Mouse (Mus musculus) gastrocnemius, postnatal 4 days (tissue): ENCODE results near the gene Sgcb. TPM values are rescaled to one million over a fixed set of nuclear protein-coding genes. Genes with fewer than 3 reads are reported as not detected.
A peak's percentile ranks its signal among the peaks of the same experiment; 100 is the strongest.

ENCODE experiments used
- DNase-seq, 2 experiments: peaks; one replicate each; pipeline ENCODE4 v3.0.0; 2021 to 2022; ENCODE audit warnings: low spot score in 2 of 2, mixed read lengths in 2 of 2
- long read RNA-seq, 2 experiments: library from polyadenylated mRNA; stranded (forward); transcript quantifications; one replicate each; pipeline ENCODE4 v2.0.0; 2021
- total RNA-seq, 2 experiments: library from RNA; stranded (reverse); gene quantifications; 2 replicates each; pipeline ENCODE4 v1.2.3; 2021

Sgcb gene
- total RNA-seq, result 100 to 1,000 TPM; 107 to 109 TPM
- long read RNA-seq, experiment 1, transcript Sgcb-201 (6 exons, 3,786 nt), result major isoform, 239 of 295 reads
- long read RNA-seq, experiment 1, partial matches to known transcripts, result 13 of 295 reads
- long read RNA-seq, experiment 1, other reads (novel, unspliced or antisense), result 43 of 295 reads
- long read RNA-seq, experiment 2, transcript Sgcb-201 (6 exons, 3,786 nt), result major isoform, 258 of 310 reads
- long read RNA-seq, experiment 2, partial matches to known transcripts, result 18 of 310 reads
- long read RNA-seq, experiment 2, other reads (novel, unspliced or antisense), result 34 of 310 reads

DNA sequence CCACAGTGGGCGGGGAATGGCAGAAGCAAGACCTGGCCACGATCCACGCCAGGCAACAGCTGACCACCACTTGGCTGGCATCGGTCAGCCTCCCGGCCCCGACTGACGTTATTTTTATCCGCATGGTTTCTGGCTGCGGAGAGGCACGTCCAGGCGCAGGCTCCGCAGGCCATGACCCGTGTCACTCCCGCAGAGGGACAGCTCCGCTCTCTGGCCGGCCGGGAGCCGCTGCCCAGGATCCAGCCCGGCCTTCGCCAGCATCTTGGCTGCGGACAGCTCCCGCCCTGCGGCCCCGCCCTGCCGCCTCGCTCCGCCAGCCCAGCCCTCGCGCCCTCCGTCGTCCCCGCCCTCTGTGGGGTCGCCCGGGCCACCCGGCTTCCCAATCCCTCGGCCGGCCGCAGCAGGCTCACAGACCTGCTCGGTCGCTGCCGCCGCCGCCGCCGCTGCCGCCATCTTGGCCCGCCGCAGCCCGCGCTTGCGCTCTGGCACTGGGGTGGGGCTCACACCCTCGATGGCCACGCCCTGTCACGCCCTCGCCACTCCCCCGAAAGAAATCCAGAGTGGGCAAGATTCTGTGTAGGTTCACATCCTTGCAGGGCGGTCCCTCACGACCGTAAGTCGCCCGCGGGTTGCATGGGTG, at the start of gene Sgcb:
Gene Sgcb (minus strand): TSS at position 530 of the 640 bp plus-strand sequence.
- peak; percentile 77 to 88 for DNase-seq

DNA sequence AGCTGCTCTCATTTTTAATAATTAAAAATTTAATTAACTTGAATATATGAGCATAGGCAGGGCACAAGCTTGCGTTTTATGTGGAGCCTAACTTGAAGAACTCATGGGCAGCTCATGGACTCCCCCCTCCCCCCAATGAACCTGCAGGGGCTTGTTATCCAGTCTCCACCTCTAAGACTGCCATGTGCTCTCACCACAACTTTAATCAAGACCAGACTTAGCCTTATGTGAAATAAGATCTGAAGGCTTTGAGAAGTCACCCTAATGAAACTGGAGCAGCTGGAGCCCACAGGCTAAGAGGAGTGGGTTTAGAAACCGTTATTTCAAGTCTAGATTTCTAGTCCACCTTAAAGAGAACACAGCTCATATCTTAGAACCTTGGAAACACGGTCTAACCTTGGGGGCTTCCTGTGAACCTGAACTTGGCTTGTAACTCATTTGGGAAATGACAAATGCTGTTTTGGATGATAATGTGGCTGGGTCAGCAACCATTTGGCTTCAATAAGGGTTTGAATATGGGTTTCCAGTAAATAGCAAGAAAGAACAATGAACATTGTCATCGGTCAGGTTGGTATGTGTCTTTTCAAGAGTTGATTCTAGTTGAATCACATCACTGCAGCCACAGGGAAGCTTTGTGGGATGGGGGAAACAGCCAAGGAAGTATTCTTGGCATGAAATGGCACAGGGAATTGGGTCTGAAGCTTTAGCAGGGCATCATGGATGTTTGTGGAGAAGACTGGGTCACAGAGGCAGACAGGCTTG, 46.8 kb upstream of the Sgcb start:
- DNase-seq, result no peak

DNA sequence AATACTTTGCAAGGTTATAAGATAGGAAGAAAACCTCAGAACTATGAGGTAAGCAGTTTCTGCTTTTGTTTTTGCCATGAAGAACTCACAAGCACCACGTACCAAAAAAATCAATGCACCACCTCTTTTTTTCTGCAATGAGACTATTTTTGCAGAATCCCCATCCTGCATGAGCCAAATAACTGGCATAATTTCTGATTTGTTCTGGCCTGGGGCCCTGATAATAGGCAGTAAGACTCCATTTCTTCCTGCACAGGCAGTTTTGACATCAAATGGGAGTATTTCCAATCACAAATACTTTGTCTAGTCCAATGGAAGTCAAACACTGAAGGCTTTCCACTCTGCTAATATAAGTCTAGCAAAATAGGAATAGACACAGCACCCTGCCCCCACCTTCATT, 46.2 kb upstream of the Sgcb start:
- DNase-seq, result no peak

DNA sequence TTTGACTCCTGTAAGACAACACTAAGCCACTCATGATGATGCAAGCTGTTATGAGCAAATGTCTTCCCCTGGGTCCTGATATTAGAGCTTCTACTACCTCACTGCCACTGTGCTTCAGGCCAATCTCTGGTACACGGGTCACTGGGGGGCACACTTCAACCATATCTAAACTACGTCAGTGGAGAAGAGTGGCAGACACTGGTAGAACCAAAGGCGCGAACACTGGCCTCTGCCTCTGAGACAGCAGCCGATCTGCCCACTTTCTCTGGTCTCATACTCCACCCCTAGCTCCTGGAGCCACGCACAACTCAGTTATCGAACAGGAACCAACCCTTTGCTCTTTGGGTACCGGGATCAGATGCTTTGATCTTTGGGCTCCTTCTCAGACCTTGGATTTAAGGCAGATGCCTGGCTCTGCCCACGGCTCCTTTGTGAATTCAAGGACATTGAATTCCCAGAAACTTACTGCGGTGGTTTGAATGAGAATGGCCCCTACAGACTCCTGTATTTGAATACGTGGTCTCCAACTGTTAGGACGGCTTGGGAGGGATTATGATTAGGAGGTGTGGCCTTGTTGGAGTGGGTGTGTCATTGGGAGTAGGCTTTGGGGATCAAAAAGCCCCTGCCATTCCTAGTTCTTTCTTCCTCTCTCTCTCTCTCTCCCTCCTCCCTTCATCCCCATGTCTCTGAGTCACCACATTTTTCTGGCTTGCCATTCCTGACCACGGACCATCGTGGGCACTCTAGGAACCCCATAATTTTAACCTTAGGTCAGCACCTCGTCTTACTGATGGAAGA, 44.3 kb upstream of the Sgcb start:
- no peak for DNase-seq

DNA sequence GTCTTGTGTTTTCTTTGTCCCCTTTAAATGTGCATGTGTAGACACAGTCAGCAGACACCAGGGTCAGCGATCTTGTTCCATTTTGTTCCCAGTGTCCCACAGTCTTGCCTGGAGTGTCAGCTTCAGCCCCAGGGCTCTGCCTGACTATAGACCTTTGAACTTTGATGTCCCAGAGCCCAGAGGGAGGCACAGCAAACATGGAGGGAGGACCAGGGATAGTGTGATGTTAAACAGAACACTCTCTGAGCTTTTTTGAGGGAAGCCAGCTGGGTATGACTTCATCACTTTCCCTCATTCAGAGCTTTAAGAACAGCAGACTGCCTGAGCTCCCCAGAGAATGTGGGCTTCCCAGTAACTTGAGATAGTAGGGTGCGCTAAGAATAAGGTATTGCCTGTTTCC, 42.6 kb upstream of the Sgcb start:
- DNase-seq, result no peak

DNA sequence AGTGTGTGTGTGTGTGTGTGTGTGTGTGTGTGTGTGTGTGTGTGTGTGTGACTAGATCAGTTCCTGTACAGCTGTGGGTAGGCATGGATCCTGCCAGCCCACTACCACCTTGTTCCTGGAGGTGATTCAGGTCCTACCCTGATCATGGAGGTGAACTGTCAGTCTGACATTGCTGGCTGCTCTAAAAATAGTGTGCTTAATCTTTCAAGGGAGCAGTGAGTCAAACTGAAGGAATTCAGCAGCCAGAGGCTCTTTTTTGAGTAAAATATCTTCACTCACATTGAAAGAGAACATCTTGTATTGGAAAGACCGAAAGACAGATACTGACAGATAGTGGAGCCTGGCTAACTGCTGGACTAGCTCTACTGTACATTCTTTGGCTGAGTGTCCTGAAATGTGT, 41.0 kb upstream of the Sgcb start:
- DNase-seq, result no peak

DNA sequence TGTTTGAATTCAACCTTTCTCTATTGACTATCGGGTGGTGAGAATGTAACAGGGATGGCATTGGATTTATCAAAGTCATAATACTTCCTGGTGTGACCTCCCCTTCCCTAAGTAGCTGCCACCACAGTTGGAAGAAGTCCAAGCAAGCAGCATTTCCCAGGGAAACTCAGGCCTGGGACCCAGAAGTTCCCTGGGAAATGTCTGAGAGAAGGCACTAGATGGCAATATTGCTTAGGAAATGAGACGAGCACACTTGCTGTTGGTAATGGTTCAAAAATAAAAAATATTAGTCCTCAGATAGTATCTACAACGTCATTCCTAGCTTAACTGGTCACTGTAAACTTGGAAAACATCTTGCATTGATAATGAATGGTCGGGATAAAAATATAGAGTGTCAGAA, 38.6 kb upstream of the Sgcb start:
- DNase-seq, result no peak

DNA sequence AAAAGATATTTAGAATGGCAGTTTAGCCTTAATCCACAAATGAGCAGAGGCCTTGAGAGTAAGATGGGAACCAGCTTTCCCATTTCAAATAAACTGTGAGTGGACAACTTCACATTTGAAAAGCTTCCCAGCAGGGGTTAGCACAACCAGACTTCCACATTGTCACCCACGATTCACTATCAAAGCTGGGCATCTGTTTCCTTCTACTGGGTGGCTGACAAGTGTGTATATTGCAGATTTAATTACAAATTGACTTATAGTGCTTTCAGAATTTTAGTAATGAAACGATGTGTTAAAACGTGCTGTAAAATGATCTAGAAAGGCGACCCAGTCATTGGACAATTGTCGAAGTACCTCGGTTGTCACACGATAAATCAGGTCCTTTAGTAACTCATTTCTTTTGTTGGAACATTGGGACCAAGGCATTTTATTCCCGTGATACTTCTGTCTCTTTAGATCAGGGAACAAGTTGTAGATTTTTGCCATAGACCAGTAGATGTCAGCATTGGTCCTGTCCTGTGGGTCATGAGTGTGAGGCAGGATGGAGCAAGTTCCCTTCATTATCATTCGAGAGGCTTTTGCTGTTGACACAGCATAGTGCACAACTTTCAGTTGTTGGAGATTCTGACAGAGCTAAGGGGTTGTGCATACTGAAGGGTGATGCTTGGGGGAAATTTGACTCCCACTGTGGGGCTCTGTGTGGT, 36.3 kb upstream of the Sgcb start:
- no peak for DNase-seq

DNA sequence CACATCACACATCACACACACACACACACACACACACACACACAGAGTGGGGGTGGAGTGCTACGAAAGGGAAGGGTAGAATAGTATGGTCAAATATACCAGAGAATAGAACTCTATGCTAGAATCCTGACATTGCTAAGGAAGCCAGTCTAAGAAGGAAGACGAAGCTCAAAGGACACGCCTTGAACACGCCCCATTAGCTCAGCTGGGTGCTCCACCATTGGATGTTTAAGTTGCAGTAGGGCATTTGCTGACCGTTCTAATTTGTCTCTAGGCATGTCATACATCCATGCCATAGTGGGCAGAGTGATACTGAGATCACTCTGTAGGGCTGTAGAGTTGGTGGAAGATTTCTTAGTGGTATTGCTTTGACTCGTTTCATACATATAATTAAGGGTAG, 35.6 kb upstream of the Sgcb start:
- no peak for DNase-seq

DNA sequence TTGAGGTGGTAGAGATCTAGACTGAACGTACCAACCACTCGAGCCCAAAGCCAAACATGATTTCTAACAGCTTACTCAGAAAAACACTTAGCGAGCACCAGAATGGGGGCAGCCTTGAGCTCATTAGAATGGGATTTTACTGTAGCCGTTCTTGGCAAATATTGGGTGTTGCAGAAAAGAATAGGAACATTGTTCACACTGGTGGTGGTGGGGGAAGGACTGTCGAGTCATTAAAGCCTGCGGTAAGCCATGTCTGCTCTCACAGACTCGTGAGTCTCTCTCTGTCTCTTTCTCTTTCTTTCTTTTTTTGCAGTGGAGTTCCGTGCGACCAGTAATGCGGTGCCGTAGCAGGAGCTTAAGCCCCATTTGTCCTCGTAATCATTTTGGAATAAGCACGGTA, 29.0 kb upstream of the Sgcb start:
- no peak for DNase-seq

DNA sequence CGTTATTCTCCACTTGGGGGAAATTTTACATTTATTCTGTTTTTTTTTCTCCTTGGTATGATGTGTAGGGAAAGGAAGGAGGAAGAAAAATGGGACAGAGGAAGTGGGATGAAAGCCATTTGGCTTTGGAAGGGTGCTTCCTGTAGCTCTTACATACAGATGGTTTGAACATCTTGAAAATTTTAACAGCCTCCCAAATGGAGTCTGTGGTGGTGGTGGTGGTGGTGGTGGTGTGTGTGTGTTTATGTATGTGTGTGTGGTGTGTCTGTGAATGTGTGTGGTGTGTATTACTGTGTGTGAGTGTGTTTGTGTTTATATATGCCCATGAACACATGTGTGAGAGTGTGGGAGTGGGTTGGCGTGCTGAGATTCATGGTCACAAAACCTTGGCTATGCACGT, 28.0 kb upstream of the Sgcb start:
- no peak for DNase-seq

DNA sequence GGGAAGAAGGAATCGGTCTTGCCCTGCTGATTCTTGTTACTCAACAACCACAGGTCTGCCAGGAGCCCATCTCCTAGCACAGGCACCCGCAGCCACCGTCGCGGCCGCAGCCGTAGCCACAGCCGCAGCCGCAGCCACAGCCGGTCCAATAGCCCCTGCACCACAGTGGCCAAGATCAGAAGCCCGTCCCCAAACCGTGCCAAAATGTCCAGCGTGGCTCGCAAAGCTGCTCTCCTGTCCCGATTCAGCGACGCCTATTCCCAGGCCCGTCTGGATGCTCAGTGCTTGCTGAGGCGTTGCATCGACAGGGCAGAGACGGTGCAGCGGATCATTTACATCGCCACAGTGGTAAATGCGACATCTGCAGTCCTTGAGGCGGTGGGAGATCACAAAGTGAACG, 21.8 kb upstream of the Sgcb start:
- DNase-seq, result no peak

DNA sequence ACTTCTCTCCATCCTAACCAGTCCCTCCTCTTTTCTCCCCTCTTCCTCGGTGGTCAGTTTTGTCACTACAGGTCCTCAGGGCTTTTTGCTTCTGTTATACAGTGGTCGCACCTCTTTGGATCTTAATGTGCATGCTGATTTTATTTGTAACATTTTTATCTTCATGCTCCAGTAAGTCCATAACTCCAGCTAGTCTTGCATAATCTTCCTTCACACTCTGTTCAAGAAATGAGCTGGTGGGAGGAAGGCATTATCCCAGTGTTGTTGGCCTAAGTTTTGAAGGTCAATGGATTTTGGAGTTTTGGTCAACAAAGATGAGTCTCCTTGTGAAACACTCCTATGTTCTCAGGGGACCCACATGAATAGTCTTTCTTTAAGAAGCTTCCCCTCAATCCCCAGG, 20.3 kb upstream of the Sgcb start:
- no peak for DNase-seq

DNA sequence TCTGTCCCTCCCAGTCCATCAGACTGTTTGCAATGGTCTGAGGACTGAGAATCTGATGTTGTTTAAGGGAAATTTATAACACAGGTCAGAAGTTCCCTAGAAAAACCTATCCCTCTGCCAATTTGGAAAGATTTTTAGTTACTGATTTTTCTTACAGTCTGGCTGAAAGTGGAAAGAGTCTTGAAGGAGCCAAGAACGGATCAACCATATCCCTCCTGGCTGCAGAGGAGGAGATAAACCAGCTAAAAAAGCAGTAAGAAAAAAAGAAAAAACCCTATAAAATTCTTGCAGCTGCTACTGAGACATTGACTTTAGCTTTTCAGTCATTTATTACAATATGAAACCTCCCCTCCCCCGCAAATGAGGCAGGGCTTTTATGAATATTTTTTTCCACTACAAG, 19.1 kb upstream of the Sgcb start:
- no peak for DNase-seq

DNA sequence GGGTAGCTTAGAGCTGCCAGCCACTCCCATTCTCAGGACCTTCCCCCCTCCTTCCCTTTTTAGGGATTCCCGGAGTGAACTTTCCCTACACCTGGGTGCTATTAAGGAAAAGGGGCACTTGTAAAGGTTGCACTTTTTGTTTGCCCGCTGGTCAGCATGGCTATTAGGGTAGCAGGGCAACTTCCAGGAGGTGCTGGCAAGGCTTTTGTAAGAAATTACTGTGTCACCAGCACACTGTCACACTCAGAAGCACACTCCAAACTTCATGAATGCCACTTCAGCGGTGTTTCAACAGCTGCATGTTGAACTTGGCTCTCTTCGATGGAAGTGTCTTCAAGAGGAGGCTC, 4.2 kb upstream of the Sgcb start:
- DNase-seq, result no peak

DNA sequence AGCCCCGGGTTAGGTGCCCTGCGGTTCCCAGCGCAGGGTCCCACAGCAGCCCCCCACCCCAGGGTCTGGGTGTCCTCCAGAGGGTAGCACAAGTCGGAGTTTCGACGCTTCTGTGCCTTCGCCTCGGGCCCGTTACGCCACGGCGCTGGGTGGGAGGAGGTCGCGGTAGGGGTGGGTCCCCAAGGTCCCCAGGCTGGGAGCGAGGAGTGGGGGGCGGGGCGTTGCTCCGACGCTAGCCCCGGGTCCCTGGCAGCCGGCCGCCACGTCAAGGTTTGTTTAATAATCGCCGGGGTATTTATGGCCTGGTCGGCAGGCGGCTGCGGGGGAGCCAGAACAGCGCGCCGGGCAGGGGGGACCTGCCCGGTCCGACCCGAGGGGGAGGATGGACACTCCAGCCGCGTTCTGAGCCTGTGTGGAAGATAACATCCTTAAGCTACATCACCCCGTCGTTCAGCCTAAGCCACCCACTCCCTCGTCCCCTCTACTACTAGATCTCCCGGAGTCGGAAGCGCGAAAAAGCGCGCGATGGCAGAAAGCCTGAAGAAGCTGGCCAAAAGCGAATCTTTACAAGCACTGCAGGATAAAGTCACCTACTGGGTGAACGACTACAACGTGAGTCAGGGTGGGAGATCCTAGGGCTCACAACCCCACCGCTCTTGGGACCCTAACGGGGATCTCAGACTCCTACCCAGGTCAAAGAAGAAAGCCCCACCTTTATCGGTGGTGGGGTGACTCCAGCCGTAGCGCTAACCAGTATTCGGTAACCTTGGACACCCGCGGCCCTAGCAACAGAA, 3.7 kb upstream of the Sgcb start, which contains the start of gene Spata18:
Gene Spata18 (plus strand): TSS at position 319 of the 794 bp plus-strand sequence.
- peak; percentile 34 to 46 for DNase-seq

DNA sequence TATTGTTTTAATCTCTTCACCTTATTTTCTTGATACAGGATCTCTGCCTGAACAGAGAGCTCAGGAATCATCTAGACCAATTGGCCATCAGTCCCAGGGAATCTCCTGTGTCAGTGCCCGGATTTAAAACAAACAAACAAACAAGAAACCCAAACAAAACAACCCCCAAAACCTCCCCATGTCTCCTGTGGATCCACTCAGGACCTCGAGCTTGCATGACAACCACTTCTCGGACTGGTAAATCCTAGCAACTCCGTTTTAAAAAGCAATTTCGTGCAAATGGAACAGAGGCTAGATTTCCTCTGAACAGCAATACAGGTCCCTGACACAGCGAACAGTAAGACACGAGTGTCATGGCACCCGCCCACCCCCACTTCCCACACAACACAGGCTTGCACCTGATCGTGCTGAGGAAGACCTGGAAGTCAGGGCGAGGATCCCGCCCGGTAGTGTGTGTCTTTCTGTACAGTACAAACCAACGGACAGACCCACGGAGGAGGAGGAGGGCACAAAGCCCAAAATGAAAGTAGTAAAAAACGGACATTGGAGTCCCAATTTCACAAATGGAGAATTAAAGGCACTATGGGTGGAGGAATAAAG, 2.9 kb upstream of the Sgcb start:
- DNase-seq, result peak in 1 of 2 experiments; percentile 24

DNA sequence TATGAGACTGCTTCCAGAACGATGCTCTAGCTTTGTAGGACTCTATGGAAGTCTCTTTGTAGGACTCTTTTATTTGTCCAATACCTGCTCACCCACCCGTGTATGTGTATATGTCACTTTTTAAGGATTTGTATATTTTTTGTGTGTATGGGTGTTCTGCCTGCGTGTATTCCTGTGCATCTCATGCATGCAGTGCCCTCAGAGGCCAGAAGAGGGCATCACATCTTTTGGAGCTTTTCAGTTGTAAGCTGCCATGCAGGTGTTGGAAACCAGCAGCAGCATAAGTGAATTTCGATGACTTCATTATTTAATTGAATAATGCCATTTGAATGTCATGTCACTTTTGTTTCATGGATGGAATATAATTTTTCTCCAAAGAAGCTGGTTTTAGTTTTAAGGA, 5.5 kb downstream of the Sgcb start:
- no peak for DNase-seq

DNA sequence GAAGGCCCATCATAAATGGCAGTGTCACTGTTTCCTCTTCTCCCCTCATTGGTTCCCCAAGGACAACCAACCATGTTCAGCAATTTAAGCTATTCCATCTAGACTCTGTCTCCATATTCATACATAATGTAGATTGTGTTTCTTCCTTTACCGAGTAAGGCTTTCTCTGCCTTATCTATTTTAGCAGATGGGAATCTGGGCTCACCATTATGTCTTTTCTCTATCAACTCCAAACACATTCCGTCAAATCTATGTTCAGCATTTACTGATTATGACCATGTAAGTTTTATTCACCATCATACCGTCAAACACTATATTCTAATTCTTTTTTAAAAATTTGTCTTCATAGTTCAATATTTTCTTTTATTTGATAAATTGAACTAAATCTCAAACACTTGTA, 6.5 kb downstream of the Sgcb start:
- DNase-seq, result no peak
